8 mouse cellular contexts compared by ENCODE assay signal in the genomic region with DNA sequence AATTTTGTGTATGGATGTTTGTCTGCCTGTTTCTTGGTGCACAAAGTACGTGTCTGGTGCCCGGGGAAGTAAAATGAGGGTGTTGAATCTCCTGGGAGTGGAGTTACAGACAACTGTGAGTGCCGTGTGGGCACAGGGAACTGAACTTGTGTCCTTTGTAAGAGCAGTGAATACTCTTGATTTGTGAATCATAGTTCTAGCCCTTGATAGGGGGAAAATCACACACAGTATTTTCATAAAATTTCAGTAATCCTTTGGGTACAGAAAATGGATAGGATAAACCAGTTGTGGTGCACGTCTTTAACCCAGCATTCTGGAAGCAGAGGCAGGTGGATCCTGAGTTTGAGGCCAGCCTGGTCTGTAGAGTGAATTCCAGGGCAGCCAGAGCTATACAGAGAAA. TPM values are rescaled to one million over a fixed set of nuclear protein-coding genes. Genes with fewer than 3 reads are reported as not detected.
DNase-seq lines count a peak whose midpoint lies in the region; ATAC-seq and TF ChIP-seq lines count a peak whose summit lies in the region.

No protein-coding gene starts in this region.

- TF ChIP-seq EP300 in heart, adult 2 months (IDR thresholded peaks at IDR 0.05; ENCODE audit: insufficient read depth, low read depth, low read length), result no peak
- TF ChIP-seq EP300 in MEL (IDR thresholded peaks at IDR 0.05; ENCODE audit: low read depth in 1 of 2, low read length in 2 of 2), result no peak

- H3K27me3 ChIP-seq in heart, embryonic 10.5 days (ENCODE audit: insufficient read depth, poor library complexity, severe bottlenecking), result no peaks in the 10 kb centered on the region
- no peaks in the 10 kb centered on the region for H3K27me3 ChIP-seq in heart, adult 2 months (ENCODE audit: control insufficient read depth, insufficient read depth, low read length)
- H3K27me3 ChIP-seq in MEL (ENCODE audit: control insufficient read depth in 1 of 2, insufficient read depth in 2 of 2, low read length in 2 of 2), result no peaks in the 10 kb centered on the region
- H3K27me3 ChIP-seq in hindbrain, embryonic 14.5 days (ENCODE audit: control insufficient read depth, insufficient read depth, low read length), result no peaks in the 10 kb centered on the region
- H3K27me3 ChIP-seq in midbrain, embryonic 12.5 days, result no peaks in the 10 kb centered on the region

- ATAC-seq in hindbrain, embryonic 14.5 days (ENCODE audit: low FRiP score), result no peak
- ATAC-seq in midbrain, embryonic 12.5 days (ENCODE audit: low FRiP score, low read depth), result no peak
- no peak for ATAC-seq in granulocyte monocyte progenitor cell, adult 5-6 weeks (replicated peaks; ENCODE audit: poor library complexity, severe bottlenecking)

- 86% methylated on average over 4 of the region's 4 CpGs for WGBS in heart, embryonic 10.5 days
- 57% methylated on average over 4 of the region's 4 CpGs for WGBS in heart, adult 2 months
- 87% methylated on average over 4 of the region's 4 CpGs for WGBS in hindbrain, embryonic 14.5 days
- 88% methylated on average over 4 of the region's 4 CpGs for WGBS in midbrain, embryonic 12.5 days

- H3K4me3 ChIP-seq in heart, embryonic 10.5 days, result peak overlapping the region; percentile 93
- no peak overlapping the region for H3K4me3 ChIP-seq in heart, adult 2 months
- peak overlapping the region; percentile 87 to 96 for H3K4me3 ChIP-seq in MEL (ENCODE audit: control insufficient read depth in 1 of 2, insufficient read depth in 1 of 2, low read depth in 2 of 2, low read length in 2 of 2)
- no peak overlapping the region for H3K4me3 ChIP-seq in hindbrain, embryonic 14.5 days (replicated peaks; ENCODE audit: low read length)
- peak overlapping the region; percentile 91; the same call in 1 of the 2 replicates for H3K4me3 ChIP-seq in midbrain, embryonic 12.5 days

- peak overlapping the region; percentile 78 for H3K4me2 ChIP-seq in hindbrain, embryonic 14.5 days (replicated peaks)
- H3K4me2 ChIP-seq in midbrain, embryonic 12.5 days (replicated peaks), result peak overlapping the region; percentile 66

- 0 out of 2 replicates have a peak, but pooled peaks cover 2% of the 10 kb centered on the region for H3K79me2 ChIP-seq in heart, adult 2 months (replicated peaks; ENCODE audit: control insufficient read depth, insufficient read depth, low read length)
- H3K79me2 ChIP-seq in MEL (ENCODE audit: control insufficient read depth, insufficient read depth, low read length, poor library complexity), result peaks cover 11% of the 10 kb centered on the region

- TF ChIP-seq RAD21 in MEL (IDR thresholded peaks at IDR 0.05; ENCODE audit: low read depth, low read length), result no peak

- H3K36me3 ChIP-seq in heart, embryonic 10.5 days, result peaks cover 3% of the 10 kb centered on the region; the same call in 1 of the 2 replicates
- H3K36me3 ChIP-seq in heart, adult 2 months (ENCODE audit: control insufficient read depth, insufficient read depth, low read length), result no peaks in the 10 kb centered on the region
- peaks cover 0 to 3% of the 10 kb centered on the region in 2 experiments; a peak in 3 of 4 replicates for H3K36me3 ChIP-seq in MEL (ENCODE audit: control insufficient read depth in 1 of 2, insufficient read depth in 2 of 2, low read length in 2 of 2)
- H3K36me3 ChIP-seq in hindbrain, embryonic 14.5 days (replicated peaks; ENCODE audit: control insufficient read depth, insufficient read depth), result peaks cover 2% of the 10 kb centered on the region; the same call in 1 of the 2 replicates
- 0 out of 2 replicates have a peak, but pooled peaks cover under 1% of the 10 kb centered on the region for H3K36me3 ChIP-seq in midbrain, embryonic 12.5 days

- DNase-seq in heart, embryonic 10.5 days (ENCODE audit: low spot score), result no peak
- DNase-seq in heart, adult 2 months, result no peak
- peak; percentile 55 for DNase-seq in MEL (ENCODE audit: low read depth, low spot score)
- no peak for DNase-seq in hindbrain, embryonic 14.5 days (ENCODE audit: low spot score)
- no peak for DNase-seq in left cerebral cortex, adult 11 months (ENCODE audit: low spot score)
- DNase-seq in cerebellum, adult 9-11 months, result no peak

- H3K9me3 ChIP-seq in heart, embryonic 10.5 days, result no peaks in the 10 kb centered on the region
- H3K9me3 ChIP-seq in MEL (replicated peaks; ENCODE audit: insufficient read depth, low read length), result no peaks in the 10 kb centered on the region
- no peaks in the 10 kb centered on the region for H3K9me3 ChIP-seq in hindbrain, embryonic 14.5 days (ENCODE audit: control insufficient read depth, low read length)
- H3K9me3 ChIP-seq in midbrain, embryonic 12.5 days, result no peaks in the 10 kb centered on the region

- H3K27ac ChIP-seq in heart, embryonic 10.5 days, result no peak overlapping the region
- no peak overlapping the region for H3K27ac ChIP-seq in heart, adult 2 months
- no peak overlapping the region for H3K27ac ChIP-seq in MEL (ENCODE audit: control insufficient read depth, low read depth, low read length)
- no peak overlapping the region for H3K27ac ChIP-seq in hindbrain, embryonic 14.5 days
- H3K27ac ChIP-seq in midbrain, embryonic 12.5 days (replicated peaks), result no peak overlapping the region

- TF ChIP-seq CTCF in heart, adult 2 months (IDR thresholded peaks at IDR 0.05), result no peak
- TF ChIP-seq CTCF in MEL (IDR thresholded peaks at IDR 0.05 in 2 of 3, conservative IDR thresholded peaks at IDR 0.05 in 1 of 3; ENCODE audit: control insufficient read depth in 1 of 3, insufficient read depth in 1 of 3, low read depth in 2 of 3, low read length in 3 of 3, poor library complexity in 1 of 3, severe bottlenecking in 1 of 3), result no peak

- H3K4me1 ChIP-seq in heart, embryonic 10.5 days, result peaks cover 8% of the 10 kb centered on the region
- H3K4me1 ChIP-seq in heart, adult 2 months (ENCODE audit: control insufficient read depth, insufficient read depth, low read length), result peaks cover 2% of the 10 kb centered on the region
- peaks cover 2 to 6% of the 10 kb centered on the region in 2 experiments; a peak in 2 of 4 replicates for H3K4me1 ChIP-seq in MEL (ENCODE audit: control insufficient read depth in 1 of 2, insufficient read depth in 2 of 2, low read length in 2 of 2)
- peaks cover 12% of the 10 kb centered on the region for H3K4me1 ChIP-seq in hindbrain, embryonic 14.5 days (replicated peaks; ENCODE audit: control insufficient read depth, insufficient read depth, low read length)
- H3K4me1 ChIP-seq in midbrain, embryonic 12.5 days, result peaks cover 14% of the 10 kb centered on the region

- TF ChIP-seq POLR2A in heart, adult 2 months (IDR thresholded peaks at IDR 0.05; ENCODE audit: insufficient read depth, low read depth, low read length), result no peak
- TF ChIP-seq POLR2A in MEL (IDR thresholded peaks at IDR 0.05; ENCODE audit: control insufficient read depth in 1 of 2, insufficient read depth in 1 of 2, low read depth in 1 of 2, low read length in 2 of 2, poor library complexity in 1 of 2), result no peak

- H3K9ac ChIP-seq in heart, adult 2 months (ENCODE audit: low read depth, low read length), result no peak overlapping the region
- peak overlapping the region; percentile 95 for H3K9ac ChIP-seq in MEL (ENCODE audit: control insufficient read depth, low read depth, low read length, poor library complexity, severe bottlenecking)
- H3K9ac ChIP-seq in hindbrain, embryonic 14.5 days, result peak overlapping the region; percentile 77; the same call in 1 of the 2 replicates
- H3K9ac ChIP-seq in midbrain, embryonic 12.5 days (replicated peaks), result peak overlapping the region; percentile 95; the same call in 1 of the 2 replicates

- intact Hi-C loops in heart, adult 2 months (cut with DNase I), result loop anchor here (5.0 to 10.0 kb wide), 3 partner anchors 99 to 372 kb away; a partner anchor contains a TSS

TF ChIP-seq in MEL, 35 proteins besides CTCF, POLR2A, EP300 and RAD21:
- TF ChIP-seq RCOR1 (IDR thresholded peaks at IDR 0.05; ENCODE audit: low read depth, low read length), result no peak
- TF ChIP-seq TBP (IDR thresholded peaks at IDR 0.05; ENCODE audit: low read depth, low read length), result peak; percentile 61; the same call in 1 of the 2 replicates

RNA-seq across cellular contexts. Expression of a gene that starts 1.4 kb away (rescaled TPM):
- 32.1 and 35.0 TPM in 2 replicates for polyA plus RNA-seq in heart, embryonic 10.5 days (2016; fragmentation: Nextera tagmentation; extraction: Ambion mirVana)
- total RNA-seq in heart, adult 2 months (2021), result 1 to 10 TPM; 9.2 to 9.5 TPM
- 14.6 and 28.0 TPM in 2 replicates for polyA plus RNA-seq in heart, adult 2 months (2012; rRNA removed)
- total RNA-seq in MEL (2012; rRNA removed), result 13.9 and 15.5 TPM in 2 replicates
- polyA plus RNA-seq in MEL (2012; ENCODE audit: insufficient read depth in 1 of 2, insufficient read length in 2 of 2, low read depth in 1 of 2, low replicate concordance in 2 of 2, missing spikeins in 1 of 2), result 10 to 100 TPM in 1 of 2 experiments, not detected in 1; 19.4 TPM
- 28.1 and 30.8 TPM in 2 replicates for polyA plus RNA-seq in hindbrain, embryonic 14.5 days (2014; fragmentation: Nextera tagmentation; extraction: Ambion mirVana)
- 28.7 and 30.0 TPM in 2 replicates for polyA plus RNA-seq in midbrain, embryonic 12.5 days (2016; fragmentation: Nextera tagmentation; extraction: Ambion mirVana)
- total RNA-seq in granulocyte monocyte progenitor cell, adult 5-6 weeks (2014; fragmentation: Nextera tagmentation), result 4.5 and 15.7 TPM in 2 replicates
- total RNA-seq in granulocyte monocyte progenitor cell, adult 5-6 weeks (2017), result 6.8 and 13.4 TPM in 2 replicates

RNA-seq across cellular contexts. Expression of a gene that starts 58.0 kb away (rescaled TPM):
- polyA plus RNA-seq in heart, embryonic 10.5 days (2016; fragmentation: Nextera tagmentation; extraction: Ambion mirVana), result 11.8 and 12.3 TPM in 2 replicates
- total RNA-seq in heart, adult 2 months (2021), result 10 to 100 TPM; 29.2 to 33.5 TPM
- polyA plus RNA-seq in heart, adult 2 months (2012; rRNA removed), result 4.2 and 8.3 TPM in 2 replicates
- 28.2 and 29.0 TPM in 2 replicates for total RNA-seq in MEL (2012; rRNA removed)
- 10 to 100 TPM in 1 of 2 experiments, not detected in 1; 35.2 TPM for polyA plus RNA-seq in MEL (2012; ENCODE audit: insufficient read depth in 1 of 2, insufficient read length in 2 of 2, low read depth in 1 of 2, low replicate concordance in 2 of 2, missing spikeins in 1 of 2)
- 54.1 and 54.4 TPM in 2 replicates for polyA plus RNA-seq in hindbrain, embryonic 14.5 days (2014; fragmentation: Nextera tagmentation; extraction: Ambion mirVana)
- polyA plus RNA-seq in midbrain, embryonic 12.5 days (2016; fragmentation: Nextera tagmentation; extraction: Ambion mirVana), result 41.1 and 46.8 TPM in 2 replicates
- total RNA-seq in granulocyte monocyte progenitor cell, adult 5-6 weeks (2014; fragmentation: Nextera tagmentation), result 27.3 and 28.8 TPM in 2 replicates
- 54.7 and 70.0 TPM in 2 replicates for total RNA-seq in granulocyte monocyte progenitor cell, adult 5-6 weeks (2017)

Comparison
In these comparisons a context has a peak if more than half of its experiments do, and no peak if none do; other contexts are left out.
1. H3K4me3 ChIP-seq: peak in heart, embryonic 10.5 days (single experiment), MEL (2 of 2) and midbrain, embryonic 12.5 days (single experiment); none in heart, adult 2 months (single experiment) and hindbrain, embryonic 14.5 days (single experiment).